ENCODE assay signal across 8 mouse cellular contexts in genomic region chr16:27389534-27390282, GRCm38 (mm10). TPM values are rescaled to one million over a fixed set of nuclear protein-coding genes. Genes with fewer than 3 reads are reported as not detected.
DNase-seq lines count a peak whose midpoint lies in the region; ATAC-seq and TF ChIP-seq lines count a peak whose summit lies in the region.

No protein-coding gene starts in this region.

- intact Hi-C loops in gastrocnemius, adult 2 months (cut with DNase I): loop anchor here (1.0 kb wide), 1 partner anchor 28 kb away; no protein-coding TSS in a partner anchor

- no peaks in the 10 kb centered on the region for H3K9me3 ChIP-seq in hindbrain, embryonic 11.5 days (ENCODE audit: control insufficient read depth, low read length)
- H3K9me3 ChIP-seq in liver, embryonic 15.5 days (replicated peaks): no peaks in the 10 kb centered on the region

- H3K9ac ChIP-seq in hindbrain, embryonic 11.5 days (ENCODE audit: low read depth, low read length): peak overlapping the region; percentile 96
- H3K9ac ChIP-seq in liver, embryonic 15.5 days: peak overlapping the region; percentile 80

- peak overlapping the region; percentile 50 for H3K4me2 ChIP-seq in hindbrain, embryonic 11.5 days (replicated peaks; ENCODE audit: low read depth, low read length)
- peak overlapping the region; percentile 76 for H3K4me2 ChIP-seq in liver, embryonic 15.5 days

- peak overlapping the region; percentile 94 for H3K4me3 ChIP-seq in gastrocnemius, adult 2 months
- peak overlapping the region; percentile 93 for H3K4me3 ChIP-seq in embryonic fibroblast, embryonic 13.5 days (ENCODE audit: insufficient read depth, low read length)
- peak overlapping the region; percentile 88 for H3K4me3 ChIP-seq in hindbrain, embryonic 11.5 days (ENCODE audit: low read depth, low read length)
- peak overlapping the region; percentile 82 for H3K4me3 ChIP-seq in liver, embryonic 15.5 days (replicated peaks)
- peak overlapping the region; percentile 93 for H3K4me3 ChIP-seq in olfactory bulb, adult 2 months (ENCODE audit: insufficient read depth, low read depth, low read length)

- H3K27me3 ChIP-seq in hindbrain, embryonic 11.5 days (ENCODE audit: control insufficient read depth, insufficient read depth, low read length): no peaks in the 10 kb centered on the region
- H3K27me3 ChIP-seq in liver, embryonic 15.5 days: no peaks in the 10 kb centered on the region

- no peaks in the 10 kb centered on the region for H3K36me3 ChIP-seq in hindbrain, embryonic 11.5 days (ENCODE audit: control insufficient read depth, insufficient read depth, low read length)
- no peaks in the 10 kb centered on the region for H3K36me3 ChIP-seq in liver, embryonic 15.5 days (replicated peaks)

- DNase-seq in gastrocnemius, adult 2 months: no peak
- no peak for DNase-seq in gastrocnemius, adult 8-10 months (ENCODE audit: low spot score in 2 of 2)
- DNase-seq in NIH3T3 (ENCODE audit: low read depth): peak; percentile 68
- DNase-seq in hindbrain, embryonic 11.5 days (ENCODE audit: low spot score): peak; percentile 54
- DNase-seq in layer of hippocampus, postnatal 36 days: no peak

- peak overlapping the region; percentile 93 for H3K27ac ChIP-seq in gastrocnemius, adult 2 months
- H3K27ac ChIP-seq in embryonic fibroblast, embryonic 13.5 days (ENCODE audit: insufficient read depth, low read length): peak overlapping the region; percentile 95
- H3K27ac ChIP-seq in hindbrain, embryonic 11.5 days (ENCODE audit: low read depth, low read length): peak overlapping the region; percentile 96
- H3K27ac ChIP-seq in liver, embryonic 15.5 days (replicated peaks): peak overlapping the region; percentile 84
- H3K27ac ChIP-seq in olfactory bulb, adult 2 months (ENCODE audit: insufficient read depth, low read depth, low read length): peak overlapping the region; percentile 70

- TF ChIP-seq POLR2A in embryonic fibroblast, embryonic 13.5 days (IDR thresholded peaks at IDR 0.05; ENCODE audit: low read depth, low read length): no peak; the same call in 1 of the 2 replicates
- no peak for TF ChIP-seq POLR2A in olfactory bulb, adult 2 months (IDR thresholded peaks at IDR 0.05; ENCODE audit: insufficient read depth, low read depth, low read length)

- peaks cover 7% of the 10 kb centered on the region for H3K4me1 ChIP-seq in embryonic fibroblast, embryonic 13.5 days (ENCODE audit: control insufficient read depth, insufficient read depth, low read length)
- H3K4me1 ChIP-seq in hindbrain, embryonic 11.5 days (replicated peaks; ENCODE audit: control insufficient read depth, insufficient read depth, low read length): peaks cover 3% of the 10 kb centered on the region; the same call in 1 of the 2 replicates
- H3K4me1 ChIP-seq in liver, embryonic 15.5 days (replicated peaks): peaks cover 27% of the 10 kb centered on the region
- H3K4me1 ChIP-seq in olfactory bulb, adult 2 months (ENCODE audit: control insufficient read depth, insufficient read depth, low read length): peaks cover 5% of the 10 kb centered on the region

- TF ChIP-seq CTCF in gastrocnemius, adult 2 months (IDR thresholded peaks at IDR 0.05): no peak
- TF ChIP-seq CTCF in embryonic fibroblast, embryonic 13.5 days (IDR thresholded peaks at IDR 0.05; ENCODE audit: borderline replicate concordance, insufficient read depth, low read length): no peak
- TF ChIP-seq CTCF in olfactory bulb, adult 2 months (IDR thresholded peaks at IDR 0.05; ENCODE audit: insufficient read depth, low read depth, low read length): no peak

- peak; percentile 17; the same call in 1 of the 2 replicates for ATAC-seq in hindbrain, embryonic 11.5 days (ENCODE audit: low FRiP score)
- no peak for ATAC-seq in liver, embryonic 15.5 days (ENCODE audit: insufficient read depth)

- WGBS in hindbrain, embryonic 11.5 days: 30% methylated on average over 7 of the region's 7 CpGs
- WGBS in liver, embryonic 15.5 days (ENCODE audit: insufficient replicate concordance): 32% methylated on average over 7 of the region's 7 CpGs
- WGBS in olfactory bulb, adult 2 months: 4% methylated on average over 7 of the region's 7 CpGs

RNA-seq across cellular contexts. Expression of gene Ccdc50, which starts 1.0 kb away (rescaled TPM):
- 10 to 100 TPM; 78.4 to 82.4 TPM for total RNA-seq in gastrocnemius, adult 2 months (2021)
- 100 to 1,000 TPM in 1 of 4 experiments, 10 to 100 TPM in 3; 73.9 to 108 (median 87.9) TPM for total RNA-seq in gastrocnemius, adult 8-10 months (2022)
- 69.8 and 72.6 TPM in 2 replicates for polyA plus RNA-seq in embryonic fibroblast, embryonic 13.5 days (2011; ENCODE audit: insufficient read length, low read depth, missing spikeins)
- polyA plus RNA-seq in hindbrain, embryonic 11.5 days (2014; fragmentation: Nextera tagmentation; extraction: Ambion mirVana): 78.2 and 84.9 TPM in 2 replicates
- 10.2 and 12.3 TPM in 2 replicates for polyA plus RNA-seq in liver, embryonic 15.5 days (2015; fragmentation: Nextera tagmentation; extraction: Ambion mirVana)
- 64.5 TPM in 1 of 2 replicates, not detected in the other for polyA plus RNA-seq in olfactory bulb, adult 2 months (2012; ENCODE audit: insufficient read depth, insufficient read length, low replicate concordance, missing spikeins)
- 10 to 100 TPM; 47.2 to 53.5 TPM for total RNA-seq in layer of hippocampus, postnatal 36 days (2021)

RNA-seq across cellular contexts. Expression of gene Uts2b, which starts 19.7 kb away (rescaled TPM):
- not detected for total RNA-seq in gastrocnemius, adult 2 months (2021)
- total RNA-seq in gastrocnemius, adult 8-10 months (2022): not detected
- 0.60 TPM in 1 of 2 replicates, not detected in the other for polyA plus RNA-seq in embryonic fibroblast, embryonic 13.5 days (2011; ENCODE audit: insufficient read length, low read depth, missing spikeins)
- 2.1 TPM in 1 of 2 replicates, not detected in the other for polyA plus RNA-seq in hindbrain, embryonic 11.5 days (2014; fragmentation: Nextera tagmentation; extraction: Ambion mirVana)
- not detected in 2 replicates for polyA plus RNA-seq in liver, embryonic 15.5 days (2015; fragmentation: Nextera tagmentation; extraction: Ambion mirVana)
- polyA plus RNA-seq in olfactory bulb, adult 2 months (2012; ENCODE audit: insufficient read depth, insufficient read length, low replicate concordance, missing spikeins): not detected in 2 replicates
- total RNA-seq in layer of hippocampus, postnatal 36 days (2021): not detected

Comparison
In these comparisons a context has a peak if more than half of its experiments do, and no peak if none do; other contexts are left out.
1. DNase-seq: peak in NIH3T3 (single experiment) and hindbrain, embryonic 11.5 days (single experiment); none in gastrocnemius, adult 2 months (single experiment), gastrocnemius, adult 8-10 months (0 of 2) and layer of hippocampus, postnatal 36 days (0 of 2).
2. Peak in every context shown above with its lines, with median percentiles within 50 percentile points of each other: H3K27ac ChIP-seq and H3K4me3 ChIP-seq.